Mouse (Mus musculus) megakaryocyte, embryonic 14.5 days (primary cell): ENCODE data around the gene Dip2b.

Experiments
- FLI1 ChIP-seq: IDR thresholded peaks from 2 replicates; pipeline ENCODE4 v1.6.1; 2012; ENCODE audit warnings: low read length, inconsistent platforms, mixed read lengths
- GATA1 ChIP-seq: IDR thresholded peaks from 3 replicates; pipeline ENCODE4 v1.6.1; 2012; ENCODE audit warnings: mixed read lengths, low read length, inconsistent platforms, borderline replicate concordance

- TF ChIP-seq GATA1 (no peak), FLI1 (no peak)
Observed at GRCm38 (mm10) chr15:100181841-100182240, 143.4 kb downstream of the Dip2b start.
